Mouse (Mus musculus) CH12.LX (cell line): ENCODE results near the gene Opa1.

Experiments
- CHD1 ChIP-seq: IDR thresholded peaks from 2 replicates; pipeline ENCODE4 v1.6.1; 2012; ENCODE audit warnings: low read depth, low read length, improper control_type of control experiment, inconsistent platforms
- CTCF ChIP-seq, 2 experiments: IDR thresholded peaks in 1 of 2; conservative IDR thresholded peaks in 1 of 2; 2 replicates each; pipeline ENCODE4 v1.5.1; 2011 to 2012; ENCODE audit warnings: low read depth in 2 of 2, low read length in 2 of 2, improper control_type of control experiment in 1 of 2, inconsistent platforms in 1 of 2, mild to moderate bottlenecking in 1 of 2, moderate library complexity in 1 of 2
- JUN ChIP-seq: IDR thresholded peaks from 2 replicates; pipeline ENCODE4 v1.6.1; 2011; ENCODE audit warnings: low read depth, mild to moderate bottlenecking, low read length, improper control_type of control experiment, moderate library complexity; ENCODE audit not compliant: insufficient read depth
- NELFE ChIP-seq: IDR thresholded peaks from 2 replicates; pipeline ENCODE4 v1.6.1; 2011; ENCODE audit warnings: low read depth, low read length, improper control_type of control experiment
- USF2 ChIP-seq: conservative IDR thresholded peaks from 2 replicates; pipeline ENCODE4 v1.6.1; 2011; ENCODE audit warnings: low read depth, low read length, improper control_type of control experiment
- ZMIZ1 ChIP-seq: IDR thresholded peaks from 2 replicates; pipeline ENCODE4 v1.6.1; 2012; ENCODE audit warnings: low read depth, mild to moderate bottlenecking, inconsistent platforms, low read length, improper control_type of control experiment
- ZNF384 ChIP-seq: IDR thresholded peaks from 2 replicates; pipeline ENCODE4 v1.6.1; 2012; ENCODE audit warnings: low read depth, low read length, improper control_type of control experiment, inconsistent platforms

DNA sequence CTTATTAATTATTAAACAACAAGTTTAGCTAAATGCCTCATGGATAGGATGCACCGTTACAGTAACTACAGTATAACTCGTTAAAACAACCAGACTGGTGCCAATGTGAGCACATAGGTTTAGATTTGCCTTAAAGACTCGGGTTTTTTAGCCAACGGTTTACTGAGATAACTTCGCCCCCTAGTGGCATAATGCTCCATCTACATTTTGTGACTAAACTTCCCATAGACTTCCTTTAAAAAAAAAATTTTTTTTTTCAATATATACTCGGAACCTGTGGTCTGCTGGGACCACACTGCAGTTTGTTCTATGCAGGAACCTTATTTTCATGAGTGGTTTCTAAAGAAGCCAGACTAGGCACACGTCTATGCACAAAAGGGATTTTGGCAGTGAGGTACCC lies 18.3 kb upstream of the Opa1 start:
- TF ChIP-seq ZMIZ1 (no peak), USF2 (no peak), JUN (no peak), CTCF (conservative IDR thresholded peaks at IDR 0.05 in 1 of 2, IDR thresholded peaks at IDR 0.05 in 1 of 2; ENCODE audit: low read depth in 2 of 2, low read length in 2 of 2) (peak; percentile 78 to 96), CHD1 (no peak), NELFE (no peak), ZNF384 (peak; percentile 92)
